Mouse (Mus musculus): Measurements from ENCODE around the gene D630003M21Rik. TPM values are rescaled to one million over a fixed set of nuclear protein-coding genes. Genes with fewer than 3 reads are reported as not detected.

D630003M21Rik gene
- total RNA-seq, 2 experiments from 2014 or later, result 4.1 to 4.4 TPM

DNA sequence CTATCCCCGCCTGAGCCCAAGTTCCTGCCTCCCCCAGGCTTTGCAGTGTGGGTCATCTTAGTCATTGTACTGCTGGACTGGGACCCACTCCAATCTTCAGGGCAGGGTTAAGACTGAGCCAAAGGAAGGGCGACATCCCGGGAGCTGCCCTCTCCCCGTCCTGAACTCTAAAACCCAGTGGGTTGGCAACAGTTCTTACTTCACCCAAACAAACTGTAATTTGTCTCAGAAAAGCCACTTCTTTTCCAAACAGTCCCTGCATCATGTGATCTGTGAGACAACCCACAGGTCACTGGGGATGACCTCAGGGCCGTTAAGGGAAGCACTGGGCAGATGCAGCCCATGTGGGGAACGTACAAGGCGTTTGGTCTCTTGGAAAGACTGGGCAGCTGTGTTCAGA lies 92.8 kb downstream of the D630003M21Rik start:
- no peak for DNase-seq (ENCODE audit: low spot score in 2 of 2)
- Histone ChIP-seq H3K4me3 (no peak overlapping the region), H3K27ac (no peak overlapping the region)
- no peak for TF ChIP-seq CTCF (conservative IDR thresholded peaks at IDR 0.05)

DNA sequence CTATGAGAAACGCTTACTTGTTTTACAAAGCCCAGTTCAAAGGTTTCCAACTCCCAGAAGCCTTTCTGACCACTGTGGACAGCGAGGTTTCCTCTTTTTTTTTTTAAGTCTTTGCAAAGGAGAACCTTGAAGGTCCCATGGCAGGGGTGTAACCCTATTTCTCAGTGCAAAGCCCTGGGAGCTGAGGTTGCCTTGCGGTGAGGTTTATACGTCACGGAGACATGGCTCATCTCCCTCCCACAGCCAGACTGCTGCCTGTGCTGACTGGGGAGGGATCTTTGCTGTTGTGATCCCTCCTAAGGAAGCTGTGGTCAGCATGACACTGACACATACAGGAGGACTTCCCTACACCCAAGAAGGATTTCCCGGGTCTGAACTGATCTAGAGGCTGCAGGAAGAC lies 96.0 kb downstream of the D630003M21Rik start:
- no peak overlapping the region for H3K27ac ChIP-seq
- DNase-seq (ENCODE audit: low spot score in 2 of 2), result no peak
- TF ChIP-seq CTCF (conservative IDR thresholded peaks at IDR 0.05), result no peak
- H3K4me3 ChIP-seq, result no peak overlapping the region

Small RNA genes lying within 50 kb of the gene (microRNA-seq; reads per million reads assigned to microRNA genes)
- gene Mir7685, result 0 reads per million in 2 experiments

Other genes with a start within 250 kb of the D630003M21Rik start
- gene Tti1, start 200.8 kb downstream of the D630003M21Rik start, total RNA-seq (2021), result 10 to 100 TPM; 21.1 to 23.6 TPM
- gene Rprd1b, start 200.7 kb downstream of the D630003M21Rik start, total RNA-seq (2021), result 10 to 100 TPM; 48.9 to 57.2 TPM
- gene Tgm2, start 82.8 kb downstream of the D630003M21Rik start, total RNA-seq (2021), result 10 to 100 TPM in 1 of 2 experiments, 1 to 10 TPM in 1; 9.8 to 14.0 TPM
- not detected for gene Bpi, start 28.9 kb upstream of the D630003M21Rik start, total RNA-seq (2021)
- gene Lbp, start 77.3 kb upstream of the D630003M21Rik start, total RNA-seq (2021), result 1 to 10 TPM; 1.4 to 1.8 TPM
- gene Snhg11, start 146.4 kb upstream of the D630003M21Rik start, total RNA-seq (2021), result 100 to 1,000 TPM; 566 to 626 TPM
- 10 to 100 TPM; 95.2 to 95.8 TPM for gene Ralgapb, start 180.6 kb upstream of the D630003M21Rik start, total RNA-seq (2021)

All from layer of hippocampus, adult 2 months (tissue).